Mouse (Mus musculus) olfactory bulb, adult 2 months (tissue): ENCODE measurements around the gene Ankrd17. TPM values are rescaled to one million over a fixed set of nuclear protein-coding genes. Genes with fewer than 3 reads are reported as not detected.

Source experiments
- H3K27ac ChIP-seq: fragments of 200-500 bp; 2 replicates; pipeline ENCODE4 v1.5.1; 2012; ENCODE audit warnings: low read depth, low read length; ENCODE audit not compliant: insufficient read depth
- H3K4me1 ChIP-seq: fragments of 200-500 bp; 2 replicates; pipeline ENCODE4 v1.6.1; 2012; ENCODE audit warnings: low read length; ENCODE audit not compliant: control insufficient read depth, insufficient read depth
- H3K4me3 ChIP-seq: fragments of 200-500 bp; 2 replicates; pipeline ENCODE4 v1.5.1; 2012; ENCODE audit warnings: mild to moderate bottlenecking, low read depth, low read length, moderate library complexity; ENCODE audit not compliant: insufficient read depth
- CTCF ChIP-seq: fragments of 200-500 bp; IDR thresholded peaks from 2 replicates; pipeline ENCODE4 v1.5.1; 2012; ENCODE audit warnings: low read depth, mild to moderate bottlenecking, low read length, moderate library complexity; ENCODE audit not compliant: insufficient read depth
- POLR2A ChIP-seq: fragments of 200-500 bp; IDR thresholded peaks from 2 replicates; pipeline ENCODE4 v1.6.1; 2012; ENCODE audit warnings: mild to moderate bottlenecking, low read depth, low read length, moderate library complexity; ENCODE audit not compliant: insufficient read depth
- WGBS: fragments of 180-500 bp; shearing (Covaris S2); methylation state at CpG from one replicate; pipeline ENCODE4 v1.1.7; 2018; 5-methylcytosine and 5-hydroxymethylcytosine counted together
- polyA plus RNA-seq: library from polyadenylated mRNA; stranded (reverse); fragments of >200 nt; gene quantifications from 2 replicates; pipeline ENCODE4 v1.2.4, GENCODE M21; 2012; ENCODE audit warnings: low replicate concordance; ENCODE audit not compliant: missing spikeins, insufficient read depth, insufficient read length

Gene Ankrd17
- polyA plus RNA-seq, 1 experiment = not detected

DNA sequence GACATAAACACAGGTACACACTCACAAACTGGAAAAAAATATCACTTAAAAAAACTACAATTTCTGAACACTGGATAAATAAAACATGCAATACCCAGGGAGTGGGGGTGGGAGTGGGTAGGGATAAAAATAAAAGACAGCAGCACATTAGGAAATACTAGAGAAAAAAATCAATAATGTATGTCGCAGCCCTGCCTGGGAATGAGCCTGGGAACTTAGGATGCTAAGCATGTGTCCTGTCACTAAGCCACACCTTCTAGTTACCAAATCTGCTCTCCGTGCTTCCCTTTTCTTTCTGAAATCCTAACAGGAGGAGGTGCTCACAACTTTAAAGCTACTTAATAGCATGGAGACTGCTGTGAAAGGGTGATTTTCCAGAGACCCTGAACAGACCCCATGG is 136.6 kb downstream of the Ankrd17 start:
- TF ChIP-seq POLR2A = no peak
- no peak for TF ChIP-seq CTCF
- WGBS = 78% methylated on average over 2 of the region's 2 CpGs
- H3K27ac ChIP-seq = no peak overlapping the region
- H3K4me1 ChIP-seq = no peaks in the 10 kb centered on the region
- H3K4me3 ChIP-seq = no peak overlapping the region

DNA sequence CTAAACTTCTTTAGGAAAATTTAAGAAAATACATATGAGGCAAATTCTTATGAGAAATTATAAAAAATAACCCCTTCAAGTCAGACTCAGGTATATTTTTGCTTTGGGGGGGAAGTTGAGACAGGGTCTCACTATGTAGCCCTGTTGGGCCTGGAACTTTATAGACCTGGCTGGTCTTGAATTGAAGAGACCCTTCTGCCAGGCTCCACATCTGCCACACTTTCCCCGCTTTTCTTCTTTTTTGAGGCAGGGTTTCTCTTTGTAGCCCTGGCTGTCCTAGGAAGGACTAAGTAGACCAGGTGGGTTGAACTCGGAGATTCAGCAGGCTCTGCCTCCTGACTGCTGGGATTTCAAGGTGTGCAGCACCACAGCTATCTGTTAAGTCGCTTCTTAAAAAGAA is 139.7 kb downstream of the Ankrd17 start:
- Histone ChIP-seq H3K27ac (no peak overlapping the region), H3K4me1 (no peaks in the 10 kb centered on the region), H3K4me3 (no peak overlapping the region)
- WGBS = 95% methylated on average over 3 of the region's 3 CpGs
- TF ChIP-seq CTCF = no peak
- TF ChIP-seq POLR2A = no peak

DNA sequence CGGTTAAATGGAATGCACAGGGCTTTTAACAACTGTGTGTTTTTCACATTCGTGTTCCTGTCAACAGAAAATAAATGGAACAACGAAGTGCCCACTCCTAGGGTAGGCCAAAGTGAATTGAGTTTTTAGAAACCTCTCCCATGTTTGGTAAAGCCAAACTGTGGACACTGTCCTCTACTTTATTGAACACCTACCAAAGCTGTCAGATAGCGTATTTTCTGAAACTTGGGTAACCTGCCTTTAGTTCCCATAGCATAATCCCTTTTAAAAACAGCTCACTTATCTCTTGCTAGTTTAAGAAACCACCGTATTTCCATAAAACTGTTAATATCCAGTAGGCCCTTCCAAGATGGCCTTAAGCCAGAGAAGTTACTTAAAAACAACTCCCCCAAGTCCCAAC is 141.6 kb downstream of the Ankrd17 start:
- Histone ChIP-seq H3K27ac (no peak overlapping the region), H3K4me1 (no peaks in the 10 kb centered on the region), H3K4me3 (no peak overlapping the region)
- 87% methylated on average over 5 of the region's 5 CpGs for WGBS
- TF ChIP-seq POLR2A (no peak), CTCF (no peak)

DNA sequence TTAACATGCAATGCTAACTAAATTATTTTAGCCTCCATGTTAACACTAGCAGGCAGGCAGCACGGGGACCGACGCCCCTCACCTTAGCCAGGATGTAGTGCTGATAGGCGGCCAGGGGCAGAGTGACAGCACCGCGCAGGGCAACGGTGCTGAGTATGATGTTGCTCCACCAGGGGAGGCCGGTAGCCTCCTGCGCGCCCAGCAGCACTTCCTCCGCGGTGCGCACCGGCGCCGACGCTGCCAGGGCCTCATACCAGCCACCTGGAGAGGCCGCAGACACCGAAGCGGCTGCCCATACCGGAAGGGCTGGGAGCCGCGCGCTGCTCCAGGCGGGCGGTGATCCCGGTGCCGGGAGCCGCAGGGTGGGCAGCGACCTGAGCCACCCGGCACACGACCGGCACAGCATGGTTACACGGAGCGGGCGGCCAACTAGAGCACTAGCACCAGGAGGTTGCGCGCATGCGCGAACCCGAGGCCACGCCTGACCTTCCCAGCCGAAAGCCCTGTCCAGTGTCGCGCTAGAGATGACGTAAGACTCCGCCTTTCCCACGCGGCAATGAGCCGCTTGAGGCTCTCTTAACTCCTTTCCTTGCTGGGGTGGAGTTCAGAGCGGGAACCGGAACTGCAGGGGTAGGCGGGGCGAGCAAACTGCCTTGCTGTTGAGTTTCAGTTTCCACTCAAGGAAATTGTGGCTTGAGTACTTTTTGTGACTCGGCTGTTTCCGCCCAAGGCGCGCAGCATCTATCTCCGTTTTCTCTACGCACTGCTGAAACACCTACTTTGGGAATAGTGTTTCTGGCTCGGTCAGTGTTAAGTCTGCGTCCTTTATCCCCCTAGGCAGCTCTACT is 142.6 kb downstream of the Ankrd17 start, which contains the start of gene Cox18:
TSS of gene Cox18 (minus strand) at position 468 of the 848 bp plus-strand sequence.
- WGBS = under 1% methylated on average over 62 of the region's 62 CpGs
- H3K4me1 ChIP-seq = no peaks in the 10 kb centered on the region
- peak within 1 kb of the TSS; percentile 59; the same call in 1 of the 2 replicates for H3K27ac ChIP-seq
- TF ChIP-seq CTCF (0 out of 2 replicates have a peak, but pooled peaks have one; percentile 14), POLR2A (peak; percentile 78)
- H3K4me3 ChIP-seq = peak within 1 kb of the TSS; percentile 84

DNA sequence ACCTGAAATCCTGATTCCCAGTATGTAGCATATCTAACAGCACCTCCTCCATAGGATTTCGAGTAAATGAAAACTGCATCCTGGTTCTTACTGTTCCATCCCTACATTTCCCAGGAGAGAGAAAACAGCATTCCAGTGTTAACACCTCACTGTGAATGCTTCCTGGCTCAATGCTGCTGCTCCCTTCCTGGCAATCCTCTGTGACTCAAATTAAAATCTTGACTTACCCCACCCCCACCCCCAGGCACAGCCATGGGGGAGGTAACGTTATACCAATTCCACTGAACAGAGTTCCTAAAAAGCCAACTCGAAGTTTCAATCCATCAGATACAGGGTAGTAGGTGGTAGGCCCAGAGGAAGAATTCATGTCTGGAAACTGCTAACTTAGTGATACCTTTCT is 143.4 kb downstream of the Ankrd17 start:
- H3K4me1 ChIP-seq = no peaks in the 10 kb centered on the region
- 20% methylated on average over 3 of the region's 3 CpGs for WGBS
- TF ChIP-seq CTCF (no peak), POLR2A (no peak)
- no peak overlapping the region for H3K4me3 ChIP-seq
- H3K27ac ChIP-seq = no peak overlapping the region

DNA sequence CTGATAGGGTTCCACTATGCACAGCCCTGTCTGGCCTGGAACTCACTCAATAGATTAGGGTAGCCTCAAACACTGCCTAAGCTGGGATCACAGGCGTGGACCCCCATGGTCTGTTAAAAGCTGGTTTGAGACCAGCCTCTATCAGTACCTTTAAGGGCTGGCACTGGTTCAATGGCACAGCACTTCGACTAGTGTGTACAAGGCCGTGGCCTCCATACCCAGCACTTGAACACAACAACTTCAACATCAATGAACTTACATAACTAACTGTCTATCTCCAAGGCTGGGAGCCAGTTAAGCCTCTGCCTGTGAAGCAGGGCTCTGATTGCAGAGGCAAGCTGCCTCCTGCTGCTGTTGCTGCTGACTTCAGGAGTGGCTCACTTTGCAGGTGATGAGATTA is 148.6 kb downstream of the Ankrd17 start:
- TF ChIP-seq CTCF (no peak), POLR2A (no peak)
- H3K27ac ChIP-seq = no peak overlapping the region
- no peaks in the 10 kb centered on the region for H3K4me1 ChIP-seq
- WGBS = 98% methylated on average over 3 of the region's 3 CpGs
- H3K4me3 ChIP-seq = no peak overlapping the region

DNA sequence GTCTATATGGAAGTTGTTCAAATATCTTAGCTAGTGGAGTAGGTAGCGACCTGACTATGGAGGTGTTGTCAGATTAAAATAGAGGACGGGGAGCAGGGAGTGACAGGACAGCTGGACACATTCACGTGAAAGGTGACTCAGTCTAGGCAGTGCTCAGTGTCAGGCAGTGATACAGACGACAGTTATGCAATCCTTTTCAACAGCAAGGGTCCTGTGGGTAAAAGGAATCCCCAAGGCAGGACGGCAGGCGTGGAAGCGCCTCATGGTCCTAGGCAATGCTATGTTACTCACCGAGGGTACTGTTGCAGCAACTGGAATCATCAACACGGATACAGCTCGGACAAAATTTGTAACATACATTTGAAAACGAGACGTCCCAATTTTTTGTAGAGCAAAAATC is 149.2 kb downstream of the Ankrd17 start:
- WGBS = 93% methylated on average over 12 of the region's 12 CpGs
- Histone ChIP-seq H3K4me3 (no peak overlapping the region), H3K27ac (no peak overlapping the region), H3K4me1 (no peaks in the 10 kb centered on the region)
- TF ChIP-seq POLR2A (no peak), CTCF (no peak)

DNA sequence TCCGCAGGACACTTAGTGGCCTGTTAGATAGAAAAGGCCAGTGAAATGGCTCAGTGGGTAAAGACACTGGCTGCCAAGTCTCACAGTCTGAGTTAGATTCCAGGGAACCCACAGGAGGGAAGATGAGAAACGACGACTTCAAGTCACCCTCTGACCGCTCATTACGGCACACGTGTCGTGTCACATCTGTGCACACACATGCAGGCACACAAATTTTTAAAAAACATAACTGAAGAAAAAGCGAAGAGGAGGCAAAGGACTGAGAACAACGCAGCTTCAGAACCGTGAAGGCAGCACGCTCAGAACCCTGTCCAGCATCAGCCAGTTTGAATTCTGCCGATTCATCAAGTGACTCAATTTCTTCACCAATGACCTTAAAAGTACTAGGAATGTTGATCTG is 153.0 kb downstream of the Ankrd17 start:
- Histone ChIP-seq H3K27ac (no peak overlapping the region), H3K4me1 (no peaks in the 10 kb centered on the region), H3K4me3 (no peak overlapping the region)
- WGBS = 95% methylated on average over 12 of the region's 12 CpGs
- TF ChIP-seq POLR2A = no peak
- TF ChIP-seq CTCF = no peak

DNA sequence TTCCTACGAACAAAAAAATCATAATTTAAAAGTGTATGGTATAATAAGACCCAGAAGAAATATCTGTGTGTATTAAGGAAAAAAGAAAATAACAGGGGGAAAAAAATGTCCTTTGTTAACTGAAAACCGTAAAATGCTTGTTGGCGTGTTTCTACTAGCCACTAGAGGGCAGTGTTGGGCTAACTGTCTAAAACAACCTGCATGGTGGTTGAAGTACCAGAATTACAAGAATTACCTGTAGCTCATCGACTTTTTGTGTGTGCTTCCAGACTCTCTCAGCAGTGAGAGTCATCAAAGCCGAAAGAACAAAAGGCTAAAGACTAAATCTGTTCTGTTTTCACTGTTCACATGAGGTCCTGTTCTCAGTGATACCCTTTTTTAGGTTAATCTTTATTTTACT is 163.2 kb downstream of the Ankrd17 start:
- no peak for TF ChIP-seq POLR2A
- no peak for TF ChIP-seq CTCF
- 17% methylated on average over 5 of the region's 5 CpGs for WGBS

DNA sequence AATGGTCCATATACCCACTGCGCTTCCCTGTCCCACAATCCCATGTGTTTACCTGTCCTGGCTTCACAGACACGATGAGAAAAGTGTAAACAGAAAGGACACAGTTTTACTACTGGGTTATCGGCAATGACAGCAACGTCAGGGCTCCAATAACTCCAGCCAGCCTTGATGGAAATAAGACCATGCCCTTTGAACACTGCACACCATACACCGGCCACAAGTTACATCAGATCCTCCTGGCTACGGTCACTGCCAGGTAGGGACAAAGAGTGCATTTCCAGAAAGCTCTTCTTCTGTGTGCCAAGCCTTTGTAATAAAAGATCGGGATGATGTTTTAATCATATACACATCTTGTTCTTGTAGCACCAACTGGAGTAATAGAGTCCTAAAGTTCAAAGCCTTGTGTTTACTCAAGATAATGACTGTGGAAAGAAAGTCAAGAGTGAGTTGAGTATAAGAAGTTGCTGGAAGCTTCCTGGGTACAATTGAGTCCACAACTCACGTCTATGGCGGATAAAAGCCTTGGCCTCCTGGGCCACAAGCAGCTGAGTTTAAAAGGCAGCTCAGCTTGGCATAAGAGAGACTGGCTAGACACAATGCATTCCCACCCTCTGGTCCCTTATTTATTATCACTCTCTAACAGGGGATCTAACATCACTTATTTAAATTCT is 163.8 kb downstream of the Ankrd17 start:
- Histone ChIP-seq H3K4me1 (no peaks in the 10 kb centered on the region), H3K4me3 (no peak overlapping the region), H3K27ac (no peak overlapping the region)
- WGBS = 86% methylated on average over 9 of the region's 9 CpGs
- TF ChIP-seq POLR2A (no peak), CTCF (no peak)

More for the DNA sequence above, 163.2 kb downstream of the Ankrd17 start:
- Histone ChIP-seq H3K27ac (no peak overlapping the region), H3K4me3 (no peak overlapping the region), H3K4me1 (no peaks in the 10 kb centered on the region)
